Comparison of ENCODE assay signal across 8 mouse cellular contexts in the genomic region with DNA sequence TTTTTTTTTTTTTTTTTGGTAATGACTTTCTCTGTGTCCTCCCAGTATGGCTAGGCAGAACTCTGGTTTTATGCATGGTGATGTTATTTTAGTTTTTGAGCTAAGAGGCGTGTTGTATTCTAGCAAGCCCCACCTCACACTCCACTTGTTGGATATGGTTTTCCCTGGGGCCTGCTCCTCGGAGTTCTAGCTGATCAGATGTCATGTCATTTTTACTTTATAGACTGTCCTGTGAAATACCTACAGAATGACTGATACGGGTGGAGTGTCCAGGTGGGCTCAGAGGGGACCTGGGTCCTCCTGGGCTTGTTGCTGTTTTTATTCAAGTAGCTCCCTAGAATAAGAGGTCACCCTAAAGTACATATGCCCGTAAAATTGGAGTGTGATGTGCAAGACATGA. TPM values are rescaled to one million over a fixed set of nuclear protein-coding genes. Genes with fewer than 3 reads are reported as not detected.
DNase-seq lines count a peak whose midpoint lies in the region; ATAC-seq lines count a peak whose summit lies in the region.

No protein-coding gene starts in this region.

- no peaks in the 10 kb centered on the region for H3K36me3 ChIP-seq in kidney, embryonic 16.5 days (ENCODE audit: insufficient read depth, low read length)
- no peaks in the 10 kb centered on the region for H3K36me3 ChIP-seq in forebrain, embryonic 11.5 days (ENCODE audit: control insufficient read depth, insufficient read depth, low read length)
- H3K36me3 ChIP-seq in hindbrain, embryonic 16.5 days (ENCODE audit: control insufficient read depth, insufficient read depth, low read length) = no peaks in the 10 kb centered on the region
- H3K36me3 ChIP-seq in midbrain, embryonic 15.5 days (replicated peaks) = no peaks in the 10 kb centered on the region

- H3K9ac ChIP-seq in kidney, embryonic 16.5 days (replicated peaks; ENCODE audit: low read length) = no peak overlapping the region
- H3K9ac ChIP-seq in forebrain, embryonic 11.5 days (ENCODE audit: low read length) = no peak overlapping the region
- peak overlapping the region; percentile 9; the same call in 1 of the 2 replicates for H3K9ac ChIP-seq in hindbrain, embryonic 16.5 days (ENCODE audit: low read depth, low read length)
- H3K9ac ChIP-seq in midbrain, embryonic 15.5 days = no peak overlapping the region

- peak overlapping the region; percentile 49 for H3K4me2 ChIP-seq in kidney, embryonic 16.5 days (replicated peaks; ENCODE audit: low read depth, low read length)
- peak overlapping the region; percentile 48; the same call in 1 of the 2 replicates for H3K4me2 ChIP-seq in forebrain, embryonic 11.5 days (ENCODE audit: low read depth, low read length, severe bottlenecking)
- peak overlapping the region; percentile 48 for H3K4me2 ChIP-seq in hindbrain, embryonic 16.5 days (ENCODE audit: low read length)
- peak overlapping the region; percentile 43 for H3K4me2 ChIP-seq in midbrain, embryonic 15.5 days

- 57% methylated on average over 4 of the region's 4 CpGs for WGBS in kidney, embryonic 16.5 days
- 69% methylated on average over 4 of the region's 4 CpGs for WGBS in forebrain, embryonic 11.5 days
- 54% methylated on average over 4 of the region's 4 CpGs for WGBS in hindbrain, embryonic 16.5 days
- 50% methylated on average over 4 of the region's 4 CpGs for WGBS in midbrain, embryonic 15.5 days

- no peak for ATAC-seq in kidney, embryonic 16.5 days (ENCODE audit: low FRiP score, low TSS enrichment)
- no peak for ATAC-seq in forebrain, embryonic 11.5 days (replicated peaks; ENCODE audit: low FRiP score)
- no peak for ATAC-seq in hindbrain, embryonic 16.5 days
- no peak; the same call in 1 of the 2 replicates for ATAC-seq in midbrain, embryonic 15.5 days (replicated peaks)

- H3K4me3 ChIP-seq in kidney, embryonic 16.5 days (ENCODE audit: low read length) = peak overlapping the region; percentile 35
- H3K4me3 ChIP-seq in forebrain, embryonic 11.5 days (ENCODE audit: low read depth, low read length) = peak overlapping the region; percentile 16; the same call in 1 of the 2 replicates
- peak overlapping the region; percentile 28 for H3K4me3 ChIP-seq in hindbrain, embryonic 16.5 days (ENCODE audit: low read length)
- peak overlapping the region; percentile 10 for H3K4me3 ChIP-seq in midbrain, embryonic 15.5 days

- no peak for DNase-seq in kidney, postnatal 25 days
- peak; percentile 45 for DNase-seq in forebrain, embryonic 11.5 days (ENCODE audit: low spot score)
- DNase-seq in right cerebral cortex, postnatal 10 days (ENCODE audit: low spot score in 2 of 2) = no peak
- no peak for DNase-seq in testis, postnatal 10 days (ENCODE audit: low spot score)
- no peak for DNase-seq in urinary bladder, adult 18-20 months (ENCODE audit: low spot score in 2 of 2)

- H3K27me3 ChIP-seq in kidney, embryonic 16.5 days (ENCODE audit: insufficient read depth, low read length) = no peaks in the 10 kb centered on the region
- no peaks in the 10 kb centered on the region for H3K27me3 ChIP-seq in forebrain, embryonic 11.5 days (ENCODE audit: control insufficient read depth, insufficient read depth, low read length)
- H3K27me3 ChIP-seq in hindbrain, embryonic 16.5 days (replicated peaks; ENCODE audit: control insufficient read depth, insufficient read depth, low read length) = no peaks in the 10 kb centered on the region
- H3K27me3 ChIP-seq in midbrain, embryonic 15.5 days (replicated peaks) = no peaks in the 10 kb centered on the region

- no peaks in the 10 kb centered on the region for H3K9me3 ChIP-seq in kidney, embryonic 16.5 days (ENCODE audit: low read length)
- no peaks in the 10 kb centered on the region for H3K9me3 ChIP-seq in forebrain, embryonic 11.5 days (ENCODE audit: control insufficient read depth, low read length)
- no peaks in the 10 kb centered on the region for H3K9me3 ChIP-seq in hindbrain, embryonic 16.5 days (ENCODE audit: control insufficient read depth, low read length)
- H3K9me3 ChIP-seq in midbrain, embryonic 15.5 days = no peaks in the 10 kb centered on the region

- peak overlapping the region; percentile 53; the same call in 1 of the 2 replicates for H3K27ac ChIP-seq in kidney, embryonic 16.5 days (ENCODE audit: low read length)
- peak overlapping the region; percentile 41 for H3K27ac ChIP-seq in forebrain, embryonic 11.5 days (ENCODE audit: low read depth, low read length)
- H3K27ac ChIP-seq in hindbrain, embryonic 16.5 days (ENCODE audit: low read depth, low read length) = peak overlapping the region; percentile 55; the same call in 1 of the 2 replicates
- H3K27ac ChIP-seq in midbrain, embryonic 15.5 days = peak overlapping the region; percentile 57; the same call in 1 of the 2 replicates

- peaks cover 17% of the 10 kb centered on the region for H3K4me1 ChIP-seq in kidney, embryonic 16.5 days (ENCODE audit: insufficient read depth, low read length)
- H3K4me1 ChIP-seq in forebrain, embryonic 11.5 days (replicated peaks; ENCODE audit: control insufficient read depth, insufficient read depth, low read length) = 0 out of 2 replicates have a peak, but pooled peaks cover 2% of the 10 kb centered on the region
- peaks cover 3% of the 10 kb centered on the region; the same call in 1 of the 2 replicates for H3K4me1 ChIP-seq in hindbrain, embryonic 16.5 days (ENCODE audit: control insufficient read depth, insufficient read depth, low read depth, low read length)
- peaks cover 14% of the 10 kb centered on the region for H3K4me1 ChIP-seq in midbrain, embryonic 15.5 days

RNA-seq across cellular contexts. Expression of gene Pld1, which starts 46.1 kb away (rescaled TPM):
- polyA plus RNA-seq in kidney, embryonic 16.5 days (2015; fragmentation: Nextera tagmentation; extraction: Ambion mirVana) = 6.0 and 9.0 TPM in 2 replicates
- polyA plus RNA-seq in forebrain, embryonic 11.5 days (2014; fragmentation: Nextera tagmentation; extraction: Ambion mirVana) = 4.6 and 5.3 TPM in 2 replicates
- 5.9 and 6.3 TPM in 2 replicates for polyA plus RNA-seq in hindbrain, embryonic 16.5 days (2015; fragmentation: Nextera tagmentation; extraction: Ambion mirVana)
- 3.8 and 4.0 TPM in 2 replicates for polyA plus RNA-seq in midbrain, embryonic 15.5 days (2015; fragmentation: Nextera tagmentation; extraction: Ambion mirVana)
